Mouse (Mus musculus) testis, adult 2 months (tissue): ENCODE results near the gene Cep72. TPM values are rescaled to one million over a fixed set of nuclear protein-coding genes. Genes with fewer than 3 reads are reported as not detected.

ENCODE experiments used
- H3K27ac ChIP-seq: fragments of 200-500 bp; 2 replicates; pipeline ENCODE4 v1.5.1; 2012; ENCODE audit warnings: low read depth, low read length; ENCODE audit not compliant: control insufficient read depth, insufficient read depth
- H3K27me3 ChIP-seq: fragments of 200-500 bp; 2 replicates; pipeline ENCODE4 v1.6.1; 2012; ENCODE audit warnings: mild to moderate bottlenecking, low read length, moderate library complexity; ENCODE audit not compliant: control insufficient read depth, insufficient read depth
- H3K36me3 ChIP-seq: fragments of 200-500 bp; 2 replicates; pipeline ENCODE4 v1.6.1; 2012; ENCODE audit warnings: mild to moderate bottlenecking, low read length; ENCODE audit not compliant: control insufficient read depth, insufficient read depth
- H3K4me1 ChIP-seq: fragments of 200-500 bp; 2 replicates; pipeline ENCODE4 v1.6.1; 2012; ENCODE audit warnings: low read length; ENCODE audit not compliant: control insufficient read depth, insufficient read depth
- H3K4me3 ChIP-seq: fragments of 200-500 bp; 2 replicates; pipeline ENCODE4 v1.5.1; 2012; ENCODE audit warnings: low read depth, mild to moderate bottlenecking, low read length, moderate library complexity, mixed read lengths; ENCODE audit not compliant: control insufficient read depth
- CTCF ChIP-seq: fragments of 200-500 bp; IDR thresholded peaks from 2 replicates; pipeline ENCODE4 v1.5.1; 2012; ENCODE audit warnings: low read depth, mild to moderate bottlenecking, inconsistent platforms, low read length, moderate library complexity; ENCODE audit not compliant: control insufficient read depth, insufficient read depth, insufficient replicate concordance
- POLR2A ChIP-seq: fragments of 200-500 bp; IDR thresholded peaks from 2 replicates; pipeline ENCODE4 v1.6.1; 2012; ENCODE audit warnings: low read depth, mild to moderate bottlenecking, inconsistent platforms, low read length, moderate library complexity; ENCODE audit not compliant: control insufficient read depth
- polyA plus RNA-seq: library from polyadenylated mRNA; depleted of rRNA; stranded (reverse); fragments of >200 nt; gene quantifications from 2 replicates; pipeline ENCODE4 v1.2.3, GENCODE M21; 2012; rRNA removed

The Cep72 gene
- polyA plus RNA-seq, 1 experiment: 63.2 TPM

DNA sequence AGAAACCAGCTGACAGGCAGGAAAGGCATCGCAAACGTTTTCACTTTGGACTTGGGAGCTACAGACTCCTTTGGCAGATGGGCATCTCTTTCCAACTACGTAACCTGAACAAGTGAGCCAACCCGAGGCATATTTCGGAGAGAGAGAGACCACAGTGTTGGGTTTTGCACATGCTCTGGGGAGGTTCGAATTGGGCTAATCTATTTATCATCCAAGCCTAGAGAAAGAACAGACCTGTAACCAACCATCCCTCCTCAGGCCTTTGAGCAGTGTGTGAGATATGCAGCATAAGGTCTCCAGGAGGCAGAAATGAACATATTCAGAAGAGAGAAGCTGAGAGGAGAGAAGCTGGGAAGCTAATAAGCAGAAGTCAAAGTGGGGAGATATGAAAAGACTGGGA is 61.1 kb downstream of the Cep72 start:
- Histone ChIP-seq H3K4me3 (no peak overlapping the region), H3K4me1 (no peaks in the 10 kb centered on the region), H3K36me3 (no peaks in the 10 kb centered on the region), H3K27me3 (no peaks in the 10 kb centered on the region), H3K27ac (no peak overlapping the region)
- TF ChIP-seq POLR2A: no peak
- TF ChIP-seq CTCF: no peak

DNA sequence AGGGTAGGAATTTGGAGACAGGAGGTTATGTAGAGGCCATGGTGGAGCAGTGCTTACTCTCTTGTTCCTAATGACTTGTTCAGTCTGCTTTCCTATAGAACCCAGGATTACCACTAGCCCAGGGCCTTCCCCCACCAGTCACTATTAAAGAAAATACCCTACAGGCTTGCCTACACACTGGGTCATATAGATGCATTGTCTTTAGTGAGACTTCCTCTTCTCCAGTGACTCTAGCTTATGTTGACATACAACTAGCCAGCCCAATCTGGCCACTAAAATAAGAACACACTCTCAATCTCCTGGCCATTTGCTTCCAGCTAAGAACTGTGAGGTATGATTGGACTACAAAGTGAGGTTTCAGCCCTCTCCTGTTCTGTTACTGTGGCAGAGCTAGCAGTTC is 61.6 kb downstream of the Cep72 start:
- Histone ChIP-seq H3K36me3 (no peaks in the 10 kb centered on the region), H3K27me3 (no peaks in the 10 kb centered on the region), H3K4me1 (no peaks in the 10 kb centered on the region), H3K4me3 (no peak overlapping the region), H3K27ac (no peak overlapping the region)
- TF ChIP-seq POLR2A (no peak), CTCF (no peak)

DNA sequence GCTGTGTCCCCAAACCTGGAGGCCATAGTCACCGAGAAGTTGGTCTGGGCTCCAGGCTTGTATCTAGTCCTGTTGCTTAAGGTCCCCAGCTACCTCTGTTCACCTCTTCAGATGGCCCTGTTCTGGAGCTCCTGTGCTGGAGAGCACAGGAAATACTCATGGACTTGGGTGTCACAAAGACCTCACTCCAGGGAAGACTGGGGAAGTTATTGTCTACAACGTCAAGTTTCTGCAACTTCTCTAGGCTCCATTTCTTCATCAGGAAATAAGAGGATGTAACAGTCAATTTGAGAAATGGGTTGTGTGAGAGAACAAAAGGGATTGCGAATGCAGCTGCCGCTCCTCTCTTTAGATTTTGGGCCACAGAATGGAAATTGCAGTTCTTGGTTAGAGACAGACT is 65.6 kb downstream of the Cep72 start:
- no peak for TF ChIP-seq CTCF
- no peak for TF ChIP-seq POLR2A
- no peaks in the 10 kb centered on the region for H3K36me3 ChIP-seq
- H3K27ac ChIP-seq: no peak overlapping the region
- no peaks in the 10 kb centered on the region for H3K4me1 ChIP-seq
- H3K27me3 ChIP-seq: no peaks in the 10 kb centered on the region
- H3K4me3 ChIP-seq: no peak overlapping the region

DNA sequence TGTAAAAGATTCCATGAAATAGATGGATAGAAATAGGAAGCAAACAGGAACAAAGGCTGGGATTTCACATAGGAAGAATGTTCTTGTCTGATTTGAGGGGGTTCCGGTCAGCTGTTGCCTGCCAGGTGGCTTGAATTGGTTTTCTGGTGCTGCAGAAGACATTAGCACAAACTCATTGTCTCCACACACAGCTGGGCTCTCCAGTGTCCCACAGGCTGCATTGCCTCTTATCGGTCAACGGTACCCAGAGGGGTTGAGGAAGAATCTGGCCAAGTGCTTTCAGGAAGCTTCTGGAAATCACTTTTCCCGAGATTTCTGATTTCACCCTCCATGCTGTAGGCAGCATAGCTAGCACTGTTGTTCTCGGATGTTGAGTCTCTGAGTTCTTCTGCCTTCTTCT is 70.8 kb downstream of the Cep72 start:
- Histone ChIP-seq H3K4me3 (no peak overlapping the region), H3K27ac (no peak overlapping the region), H3K27me3 (no peaks in the 10 kb centered on the region), H3K36me3 (no peaks in the 10 kb centered on the region), H3K4me1 (no peaks in the 10 kb centered on the region)
- no peak for TF ChIP-seq CTCF

DNA sequence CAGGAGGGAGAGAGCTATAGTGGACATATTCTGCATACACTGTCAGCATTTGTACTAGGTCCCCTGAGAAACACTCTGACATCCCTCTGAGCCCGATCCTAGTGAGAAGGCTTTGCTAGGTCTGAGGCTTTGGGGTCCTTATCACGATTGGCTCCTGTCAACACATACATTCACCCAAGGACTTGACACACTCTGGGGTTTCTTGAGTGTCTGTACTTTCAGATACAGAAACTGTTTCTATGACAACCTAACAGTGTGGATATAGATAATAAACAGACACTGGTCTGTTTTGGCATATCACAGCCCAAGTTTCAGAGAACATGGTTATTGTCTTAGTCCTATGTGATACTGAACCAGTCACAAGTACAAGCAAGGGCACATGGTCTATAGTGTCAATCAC is 71.3 kb downstream of the Cep72 start:
- Histone ChIP-seq H3K27me3 (no peaks in the 10 kb centered on the region), H3K36me3 (no peaks in the 10 kb centered on the region), H3K4me1 (no peaks in the 10 kb centered on the region), H3K27ac (no peak overlapping the region), H3K4me3 (no peak overlapping the region)
- TF ChIP-seq POLR2A (no peak), CTCF (no peak)

DNA sequence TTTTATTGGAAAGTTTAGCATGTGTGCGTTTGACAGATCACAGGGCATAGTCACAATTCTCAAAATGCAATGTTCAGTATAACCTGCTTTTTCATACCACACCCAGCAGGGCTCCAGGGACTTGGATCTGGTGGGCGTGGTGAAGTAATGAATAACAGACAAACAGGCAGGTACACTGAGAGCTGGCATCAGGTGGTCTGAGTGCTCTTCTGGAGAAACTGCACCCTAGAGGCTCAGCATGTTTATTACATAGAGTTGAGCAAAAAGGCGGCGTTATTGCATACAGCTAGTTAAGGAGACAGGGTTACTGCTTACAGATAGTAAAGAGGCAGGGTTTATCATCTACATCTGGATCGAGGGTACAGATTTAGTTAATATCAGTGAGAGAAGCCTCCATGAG is 71.8 kb downstream of the Cep72 start:
- Histone ChIP-seq H3K27me3 (no peaks in the 10 kb centered on the region), H3K4me1 (no peaks in the 10 kb centered on the region), H3K36me3 (no peaks in the 10 kb centered on the region), H3K27ac (no peak overlapping the region), H3K4me3 (no peak overlapping the region)
- TF ChIP-seq POLR2A: no peak

Other genes starting within 250 kb of the Cep72 start
- gene Nkd2, start 214.7 kb downstream of the Cep72 start, polyA plus RNA-seq: 3.8 and 4.5 TPM in 2 replicates
- 4.1 and 5.0 TPM in 2 replicates for gene Trip13, start 124.5 kb downstream of the Cep72 start, polyA plus RNA-seq
- gene Brd9, start 124.5 kb downstream of the Cep72 start, polyA plus RNA-seq: 49.1 and 50.8 TPM in 2 replicates
- gene Zdhhc11, start 98.4 kb downstream of the Cep72 start, polyA plus RNA-seq: 40.2 and 44.3 TPM in 2 replicates
- 0.55 and 0.68 TPM in 2 replicates for gene Tppp, start 52.9 kb downstream of the Cep72 start, polyA plus RNA-seq
- gene Slc9a3, start 59.2 kb upstream of the Cep72 start, polyA plus RNA-seq: 1.0 and 1.9 TPM in 2 replicates
- 28.4 and 34.2 TPM in 2 replicates for gene Exoc3, start 146.4 kb upstream of the Cep72 start, polyA plus RNA-seq
- gene Ahrr, start 230.0 kb upstream of the Cep72 start, polyA plus RNA-seq: 0.07 and 0.46 TPM in 2 replicates